Mouse (Mus musculus): Measurements from ENCODE around the gene Ate1. TPM values are rescaled to one million over a fixed set of nuclear protein-coding genes. Genes with fewer than 3 reads are reported as not detected.
A peak's percentile ranks its signal among the peaks of the same experiment; 100 is the strongest.

The Ate1 gene
- polyA plus RNA-seq, 1 experiment from 2014 or later = 75.7 TPM

DNA sequence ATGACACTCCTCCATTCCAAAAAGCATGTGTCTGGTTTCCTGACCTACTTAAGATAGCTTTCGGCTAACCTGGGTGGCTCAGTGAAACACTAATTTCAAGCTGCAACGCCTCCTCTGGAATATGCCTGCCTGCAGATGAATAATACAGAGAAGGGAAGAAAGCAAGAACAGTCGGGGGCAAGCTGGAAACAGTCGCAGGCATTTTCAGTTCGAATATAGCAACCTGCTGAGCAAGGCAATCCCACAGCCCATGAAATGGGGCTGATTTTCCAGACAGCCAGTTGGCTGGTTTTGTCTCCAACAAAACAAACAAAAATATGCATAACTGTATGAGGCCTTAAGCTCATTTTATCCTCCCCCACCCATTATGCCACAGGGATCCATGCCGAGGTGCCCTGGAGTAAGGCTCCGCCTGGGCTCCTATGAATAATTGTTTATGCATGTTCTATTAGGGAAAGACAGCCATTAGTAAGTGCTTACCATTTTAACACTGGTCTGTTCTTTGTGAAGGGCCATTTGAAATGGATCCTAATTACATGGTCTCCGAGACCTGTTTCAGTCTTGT, 138.7 kb downstream of the Ate1 start:
- Histone ChIP-seq H3K9ac (ENCODE audit: low read depth, low read length) (no peak overlapping the region), H3K9me3 (replicated peaks; ENCODE audit: low read length) (no peaks in the 10 kb centered on the region), H3K4me2 (ENCODE audit: low read length) (no peak overlapping the region), H3K4me3 (replicated peaks; ENCODE audit: low read depth, low read length) (no peak overlapping the region), H3K4me1 (replicated peaks; ENCODE audit: insufficient read depth, low read length) (no peaks in the 10 kb centered on the region), H3K27ac (no peak overlapping the region), H3K27me3 (ENCODE audit: insufficient read depth, low read length) (no peaks in the 10 kb centered on the region), H3K36me3 (ENCODE audit: insufficient read depth, low read length) (no peaks in the 10 kb centered on the region)
- TF ChIP-seq CTCF (IDR thresholded peaks at IDR 0.05; ENCODE audit: low read depth) = no peak
- ATAC-seq (replicated peaks; ENCODE audit: low FRiP score, low read depth) (no peak), DNase-seq (ENCODE audit: low spot score) (no peak)
- WGBS = 89% methylated on average over 8 of the region's 8 CpGs

DNA sequence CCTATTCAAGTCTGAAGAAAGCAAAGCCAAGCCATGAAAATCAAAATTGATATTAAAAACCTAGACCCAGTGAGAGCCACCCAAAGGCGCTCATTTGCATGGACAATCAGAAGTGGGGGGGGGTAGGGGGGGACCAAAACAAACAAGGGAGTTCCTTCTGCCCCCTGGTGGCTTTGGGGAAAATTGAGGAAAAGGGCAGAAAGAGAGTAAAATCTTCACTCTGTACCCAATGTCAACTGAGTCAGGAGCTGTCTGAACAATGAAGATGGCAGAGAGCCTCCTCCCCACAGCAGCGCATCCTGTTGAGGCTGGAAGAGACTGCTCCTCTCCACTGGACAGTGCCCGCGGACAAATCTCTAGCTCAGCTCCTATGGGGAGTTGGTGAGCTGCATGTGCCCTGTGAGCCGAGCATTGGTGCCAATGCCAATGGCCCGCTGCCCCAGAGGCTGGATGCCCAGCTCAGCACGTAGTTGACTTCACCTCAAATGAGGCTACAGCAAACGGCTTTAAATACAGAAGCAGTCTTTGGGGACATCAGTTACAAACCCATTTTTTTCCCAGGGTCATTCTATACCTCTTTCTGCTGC, 139.3 kb downstream of the Ate1 start:
- Histone ChIP-seq H3K9me3 (replicated peaks; ENCODE audit: low read length) (no peaks in the 10 kb centered on the region), H3K4me1 (replicated peaks; ENCODE audit: insufficient read depth, low read length) (no peaks in the 10 kb centered on the region), H3K4me3 (replicated peaks; ENCODE audit: low read depth, low read length) (no peak overlapping the region), H3K27me3 (ENCODE audit: insufficient read depth, low read length) (no peaks in the 10 kb centered on the region), H3K9ac (ENCODE audit: low read depth, low read length) (no peak overlapping the region), H3K27ac (no peak overlapping the region), H3K4me2 (ENCODE audit: low read length) (no peak overlapping the region), H3K36me3 (ENCODE audit: insufficient read depth, low read length) (no peaks in the 10 kb centered on the region)
- no peak for DNase-seq (ENCODE audit: low spot score)
- ATAC-seq (replicated peaks; ENCODE audit: low FRiP score, low read depth) = no peak
- 85% methylated on average over 8 of the region's 8 CpGs for WGBS
- peak; percentile 62 for TF ChIP-seq CTCF (IDR thresholded peaks at IDR 0.05; ENCODE audit: low read depth)

DNA sequence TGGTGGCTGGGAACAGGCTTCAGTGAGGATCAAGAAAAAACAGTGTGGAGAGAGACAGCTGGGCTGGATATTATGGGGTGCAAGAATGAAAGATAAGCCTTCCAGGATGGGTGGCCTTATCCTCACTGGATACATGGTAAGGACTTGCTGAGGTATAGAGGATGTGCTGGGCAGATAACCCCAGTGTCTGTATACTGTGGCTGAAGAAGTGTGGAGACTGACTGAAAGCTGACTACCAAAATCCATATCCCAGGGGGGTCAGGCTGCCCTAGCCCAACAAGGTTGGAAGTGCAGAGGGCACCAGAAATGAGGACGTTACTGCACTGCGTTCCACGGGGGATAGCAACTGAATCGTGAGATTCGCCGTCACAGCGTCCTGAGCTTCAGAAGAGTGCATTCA, 139.8 kb downstream of the Ate1 start:
- Histone ChIP-seq H3K4me1 (replicated peaks; ENCODE audit: insufficient read depth, low read length) (no peaks in the 10 kb centered on the region), H3K4me2 (ENCODE audit: low read length) (no peak overlapping the region), H3K27me3 (ENCODE audit: insufficient read depth, low read length) (no peaks in the 10 kb centered on the region), H3K27ac (no peak overlapping the region), H3K36me3 (ENCODE audit: insufficient read depth, low read length) (no peaks in the 10 kb centered on the region), H3K9ac (ENCODE audit: low read depth, low read length) (no peak overlapping the region), H3K9me3 (replicated peaks; ENCODE audit: low read length) (no peaks in the 10 kb centered on the region), H3K4me3 (replicated peaks; ENCODE audit: low read depth, low read length) (no peak overlapping the region)
- WGBS = 94% methylated on average over 7 of the region's 7 CpGs
- ATAC-seq (replicated peaks; ENCODE audit: low FRiP score, low read depth) (no peak), DNase-seq (ENCODE audit: low spot score) (no peak)
- TF ChIP-seq CTCF (IDR thresholded peaks at IDR 0.05; ENCODE audit: low read depth) = no peak

DNA sequence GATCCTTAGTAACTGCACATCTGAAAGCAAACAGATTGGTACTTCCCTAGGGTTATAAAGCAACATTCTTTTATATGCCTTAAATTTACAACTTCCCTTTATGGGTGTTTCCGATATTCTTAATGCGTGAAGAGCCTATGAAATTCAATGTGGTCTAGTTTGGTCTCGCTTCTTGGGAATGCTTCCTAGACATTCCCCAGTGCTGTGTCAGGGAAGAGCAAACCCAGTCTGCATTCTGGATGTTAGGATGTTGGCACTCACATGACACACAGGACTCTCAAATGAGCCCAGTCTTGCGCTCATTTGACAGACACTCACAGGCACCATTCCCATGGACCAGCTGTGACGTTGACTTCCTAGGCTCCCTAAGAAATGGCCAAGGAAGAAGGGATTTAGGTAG, 140.3 kb downstream of the Ate1 start:
- no peaks in the 10 kb centered on the region for H3K9me3 ChIP-seq (replicated peaks; ENCODE audit: low read length)
- H3K27me3 ChIP-seq (ENCODE audit: insufficient read depth, low read length) = no peaks in the 10 kb centered on the region
- H3K9ac ChIP-seq (ENCODE audit: low read depth, low read length) = no peak overlapping the region
- no peaks in the 10 kb centered on the region for H3K36me3 ChIP-seq (ENCODE audit: insufficient read depth, low read length)
- ATAC-seq (replicated peaks; ENCODE audit: low FRiP score, low read depth) = no peak
- H3K27ac ChIP-seq = no peak overlapping the region
- peak; percentile 57 for DNase-seq (ENCODE audit: low spot score)
- H3K4me1 ChIP-seq (replicated peaks; ENCODE audit: insufficient read depth, low read length) = no peaks in the 10 kb centered on the region
- no peak overlapping the region for H3K4me3 ChIP-seq (replicated peaks; ENCODE audit: low read depth, low read length)
- no peak overlapping the region for H3K4me2 ChIP-seq (ENCODE audit: low read length)
- 81% methylated on average over 5 of the region's 5 CpGs for WGBS
- TF ChIP-seq CTCF (IDR thresholded peaks at IDR 0.05; ENCODE audit: low read depth) = no peak

DNA sequence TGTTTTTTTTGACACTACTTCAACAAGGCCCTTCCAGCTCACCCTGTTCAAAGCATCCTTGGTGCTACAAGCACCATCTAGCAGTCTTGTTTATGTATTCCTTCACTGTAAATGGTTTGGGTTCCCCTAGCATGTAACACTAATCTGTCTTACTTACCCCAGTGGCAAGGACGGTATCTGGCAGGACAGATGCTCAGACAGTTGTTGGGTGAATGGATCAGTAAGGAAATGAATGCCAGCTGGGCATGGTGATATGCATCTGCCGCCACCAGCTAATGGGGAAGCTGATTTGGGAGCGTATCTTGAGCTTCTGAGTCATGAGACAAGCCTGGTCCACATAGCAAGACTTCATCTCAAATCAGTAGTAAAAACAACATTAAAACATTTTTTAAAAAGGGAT, 141.9 kb downstream of the Ate1 start:
- no peak for DNase-seq (ENCODE audit: low spot score)
- no peak for ATAC-seq (replicated peaks; ENCODE audit: low FRiP score, low read depth)
- Histone ChIP-seq H3K9ac (ENCODE audit: low read depth, low read length) (no peak overlapping the region), H3K27ac (no peak overlapping the region), H3K4me2 (ENCODE audit: low read length) (no peak overlapping the region), H3K27me3 (ENCODE audit: insufficient read depth, low read length) (no peaks in the 10 kb centered on the region), H3K36me3 (ENCODE audit: insufficient read depth, low read length) (no peaks in the 10 kb centered on the region), H3K9me3 (replicated peaks; ENCODE audit: low read length) (no peaks in the 10 kb centered on the region), H3K4me3 (replicated peaks; ENCODE audit: low read depth, low read length) (no peak overlapping the region), H3K4me1 (replicated peaks; ENCODE audit: insufficient read depth, low read length) (no peaks in the 10 kb centered on the region)
- WGBS = 87% methylated on average over 3 of the region's 3 CpGs
- no peak for TF ChIP-seq CTCF (IDR thresholded peaks at IDR 0.05; ENCODE audit: low read depth)

DNA sequence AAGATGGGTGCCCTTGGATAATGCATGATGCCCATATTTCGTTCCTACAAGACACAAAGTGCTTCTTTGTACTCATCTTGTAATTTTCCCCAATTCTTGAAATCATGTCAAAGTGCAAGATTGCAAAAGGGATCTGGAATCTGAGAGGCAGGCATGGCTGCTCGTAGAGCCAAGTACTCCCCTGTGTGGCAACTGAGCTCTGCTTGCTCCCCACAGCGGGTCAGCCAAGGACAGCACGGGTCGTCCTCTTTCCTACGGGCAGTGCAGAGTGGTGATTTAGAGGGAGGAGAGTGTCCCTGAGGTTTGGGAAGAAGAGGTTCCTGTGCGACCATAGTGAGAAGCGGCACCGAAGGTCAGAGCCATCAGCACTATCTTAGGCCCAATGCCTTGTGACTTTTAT, 145.9 kb downstream of the Ate1 start:
- 73% methylated on average over 9 of the region's 9 CpGs for WGBS
- TF ChIP-seq CTCF (IDR thresholded peaks at IDR 0.05; ENCODE audit: low read depth) = no peak
- no peak for DNase-seq (ENCODE audit: low spot score)

More for the DNA sequence above, 145.9 kb downstream of the Ate1 start:
- Histone ChIP-seq H3K4me2 (ENCODE audit: low read length) (no peak overlapping the region), H3K27me3 (ENCODE audit: insufficient read depth, low read length) (no peaks in the 10 kb centered on the region), H3K4me3 (replicated peaks; ENCODE audit: low read depth, low read length) (no peak overlapping the region), H3K9ac (ENCODE audit: low read depth, low read length) (no peak overlapping the region), H3K4me1 (replicated peaks; ENCODE audit: insufficient read depth, low read length) (no peaks in the 10 kb centered on the region), H3K27ac (no peak overlapping the region), H3K36me3 (ENCODE audit: insufficient read depth, low read length) (no peaks in the 10 kb centered on the region), H3K9me3 (replicated peaks; ENCODE audit: low read length) (no peaks in the 10 kb centered on the region)
- no peak for ATAC-seq (replicated peaks; ENCODE audit: low FRiP score, low read depth)
